Comparison of ENCODE assay signal across 8 mouse cellular contexts in the genomic region with DNA sequence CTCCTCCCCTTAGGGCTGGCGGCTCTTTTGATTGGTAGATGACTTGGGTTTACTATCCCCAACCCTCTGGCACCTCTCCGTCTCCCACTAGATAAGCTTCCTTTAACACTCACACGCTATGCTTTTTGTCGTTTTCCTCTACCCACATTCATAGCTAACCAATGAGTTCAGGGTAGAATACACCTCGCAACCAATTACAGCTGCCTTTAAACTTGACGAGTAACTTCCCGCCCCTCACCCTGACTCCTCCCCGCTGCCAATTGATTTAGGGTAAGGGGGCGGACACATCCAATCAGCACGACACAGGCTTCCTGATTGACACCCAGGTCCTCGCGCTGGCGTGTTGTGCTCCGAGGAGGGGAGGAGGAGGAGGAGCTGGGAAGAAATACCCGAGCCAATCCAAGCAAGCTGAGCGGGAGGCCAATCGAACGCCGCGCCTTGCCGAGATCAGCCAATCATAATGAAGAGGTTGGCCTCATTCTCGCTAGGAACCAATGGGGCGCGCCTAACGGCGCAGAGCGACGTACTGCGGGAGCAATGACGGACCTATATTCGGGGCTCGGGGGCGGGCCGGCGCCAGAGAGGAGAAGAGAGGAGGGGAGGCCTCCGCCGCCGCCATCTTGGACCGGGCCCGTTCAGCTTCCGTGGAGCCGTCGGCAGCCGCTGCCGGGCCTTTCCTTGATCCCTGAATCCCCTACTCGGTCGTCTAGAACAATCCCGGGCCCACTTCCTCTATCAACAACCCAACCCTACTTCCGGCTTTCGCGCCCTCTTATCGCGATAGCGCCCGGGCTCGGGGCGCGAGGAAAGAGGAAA. TPM values are rescaled to one million over a fixed set of nuclear protein-coding genes. Genes with fewer than 3 reads are reported as not detected.
DNase-seq lines count a peak whose midpoint lies in the region; ATAC-seq and TF ChIP-seq lines count a peak whose summit lies in the region.

A gene (plus strand): TSS at position 597 of the 816 bp plus-strand sequence.

- peak; percentile 88 for ATAC-seq in common myeloid progenitor, adult 5-6 weeks (replicated peaks; ENCODE audit: low read depth, poor library complexity, severe bottlenecking)
- peak; percentile 98 for ATAC-seq in hindbrain, postnatal 0 days
- ATAC-seq in megakaryocyte, adult 5-6 weeks (ENCODE audit: poor library complexity, severe bottlenecking) = peak; percentile 88

- peaks cover 7% of the 10 kb centered on the region; the same call in 1 of the 2 replicates for H3K36me3 ChIP-seq in hindbrain, postnatal 0 days (ENCODE audit: insufficient read depth, low read length)

- H3K9ac ChIP-seq in hindbrain, postnatal 0 days (replicated peaks; ENCODE audit: low read length) = peak within 1 kb of the TSS; percentile 97

- peak within 1 kb of the TSS; percentile 78 for H3K4me2 ChIP-seq in hindbrain, postnatal 0 days (ENCODE audit: low read depth, low read length)

- H3K27ac ChIP-seq in gastrocnemius, adult 2 months = peak within 1 kb of the TSS; percentile 98
- H3K27ac ChIP-seq in hindbrain, postnatal 0 days = peak within 1 kb of the TSS; percentile 98
- H3K27ac ChIP-seq in left cerebral cortex, adult 2 months = peak within 1 kb of the TSS; percentile 97

- WGBS in hindbrain, postnatal 0 days = under 1% methylated on average over 51 of the region's 58 CpGs

- H3K4me1 ChIP-seq in hindbrain, postnatal 0 days (ENCODE audit: insufficient read depth, low read length) = peaks cover 23% of the 10 kb centered on the region

- no peaks in the 10 kb centered on the region for H3K27me3 ChIP-seq in hindbrain, postnatal 0 days (ENCODE audit: insufficient read depth, low read length)

- H3K9me3 ChIP-seq in hindbrain, postnatal 0 days (ENCODE audit: low read length) = no peaks in the 10 kb centered on the region

- DNase-seq in ZHBTc4 (ENCODE audit: low read depth, low spot score) = peak; percentile 100
- DNase-seq in gastrocnemius, adult 2 months = peak; percentile 99
- peak; percentile 99 for DNase-seq in hindbrain, postnatal 0 days (ENCODE audit: low spot score)
- DNase-seq in left cerebral cortex, adult 2 months (ENCODE audit: extremely low spot score in 1 of 2, low spot score in 2 of 2) = peak; percentile 96 to 99
- peak; percentile 99 to 100 for DNase-seq in right cerebral cortex, adult 2 months (ENCODE audit: low spot score in 2 of 2)
- peak; percentile 97 for DNase-seq in urinary bladder, postnatal 14 days (ENCODE audit: low spot score)

- intact Hi-C loops in gastrocnemius, adult 2 months (cut with DNase I) = loop anchor here (1.0 to 10.0 kb wide), 3 partner anchors 20 to 500 kb away; a partner anchor contains a TSS
- intact Hi-C loops in left cerebral cortex, adult 2 months (cut with DNase I) = loop anchor here (10.0 kb wide), 1 partner anchor 1420 kb away; a partner anchor contains a TSS

- TF ChIP-seq CTCF in gastrocnemius, adult 2 months (IDR thresholded peaks at IDR 0.05) = no peak
- no peak for TF ChIP-seq CTCF in hindbrain, postnatal 0 days (IDR thresholded peaks at IDR 0.05; ENCODE audit: low read depth)
- TF ChIP-seq CTCF in left cerebral cortex, adult 2 months (IDR thresholded peaks at IDR 0.05) = no peak

- H3K4me3 ChIP-seq in gastrocnemius, adult 2 months = peak within 1 kb of the TSS; percentile 75
- peak within 1 kb of the TSS; percentile 97 for H3K4me3 ChIP-seq in hindbrain, postnatal 0 days (ENCODE audit: low read length)
- H3K4me3 ChIP-seq in left cerebral cortex, adult 2 months = peak within 1 kb of the TSS; percentile 79

RNA-seq across cellular contexts. Expression of the gene that starts here (rescaled TPM):
- 22.7 and 48.4 TPM in 2 replicates for total RNA-seq in common myeloid progenitor, adult 5-6 weeks (2017)
- 10 to 100 TPM; 16.0 to 20.2 TPM for total RNA-seq in gastrocnemius, adult 2 months (2021)
- 23.7 and 26.0 TPM in 2 replicates for total RNA-seq in hindbrain, postnatal 0 days (2014; rRNA removed)
- polyA plus RNA-seq in hindbrain, postnatal 0 days (2015; fragmentation: Nextera tagmentation; extraction: Ambion mirVana) = 26.4 and 29.8 TPM in 2 replicates
- total RNA-seq in left cerebral cortex, adult 2 months (2021) = 10 to 100 TPM; 52.4 to 54.3 TPM
- 119 and 123 TPM in 2 replicates for total RNA-seq in megakaryocyte, adult 5-6 weeks (2015)
- 23.5 and 36.8 TPM in 2 replicates for total RNA-seq in megakaryocyte, adult 5-6 weeks (2017)

Comparison
In these comparisons a context has a peak if more than half of its experiments do, and no peak if none do; other contexts are left out.
1. Peak in every context shown above with its lines: DNase-seq, ATAC-seq, H3K4me3 ChIP-seq and H3K27ac ChIP-seq.